Mouse (Mus musculus) CD4-positive, CD25-positive, alpha-beta regulatory T cell (primary cell): ENCODE measurements around the gene Msto1. TPM values are rescaled to one million over a fixed set of nuclear protein-coding genes. Genes with fewer than 3 reads are reported as not detected.

ENCODE experiments used
- polyA plus RNA-seq: library from polyadenylated mRNA; unstranded; fragments of 100-300 nt; shearing (Covaris generic); gene quantifications from one replicate; pipeline ENCODE4 v1.2.1, GENCODE M21; 2017

The Msto1 gene
- 36.7 TPM for polyA plus RNA-seq

GRCm38 (mm10) chr3:88913511-88914383 lies at the start of gene Msto1:
Gene Msto1 (minus strand): TSS chr3:88913999.

GRCm38 (mm10) chr3:88950576-88951326 lies 37.0 kb upstream of the Msto1 start, which contains the start of the genes Ash1l and Dap3:
Gene Ash1l (plus strand): TSS chr3:88950622.
Gene Dap3 (minus strand): TSS chr3:88951181.

Other genes with a start within 250 kb of the Msto1 start
- gene Khdc4, start 228.2 kb downstream of the Msto1 start, polyA plus RNA-seq: 119 TPM
- gene Rit1, start 197.2 kb downstream of the Msto1 start, polyA plus RNA-seq: 49.3 TPM
- gene Syt11, start 138.8 kb downstream of the Msto1 start, polyA plus RNA-seq: 53.3 TPM
- 30.4 TPM for gene Gon4l, start 78.8 kb downstream of the Msto1 start, polyA plus RNA-seq
- 34.7 TPM for gene Ash1l, start 36.6 kb upstream of the Msto1 start, polyA plus RNA-seq
- gene Dap3, start 37.2 kb upstream of the Msto1 start, polyA plus RNA-seq: 201 TPM
- gene Rusc1, start 179.3 kb upstream of the Msto1 start, polyA plus RNA-seq: 40.5 TPM
- gene Gm43738, start 187.1 kb upstream of the Msto1 start, polyA plus RNA-seq: not detected
- 75.6 TPM for gene Fdps, start 188.0 kb upstream of the Msto1 start, polyA plus RNA-seq
- not detected for gene Pklr, start 222.1 kb upstream of the Msto1 start, polyA plus RNA-seq
- gene Hcn3, start 246.2 kb upstream of the Msto1 start, polyA plus RNA-seq: 2.4 TPM